Mouse (Mus musculus) kidney, embryonic 14.5 days (tissue): ENCODE data around the gene 4930522H14Rik. TPM values are rescaled to one million over a fixed set of nuclear protein-coding genes. Genes with fewer than 3 reads are reported as not detected.

Experiments
- ATAC-seq: fragments of 200-750 bp; cut with Nextera tagmentation; 2 replicates; pipeline ENCODE4 v1.8.0; 2017; ENCODE audit warnings: moderate number of reproducible peaks, mild to moderate bottlenecking, moderate TSS enrichment, moderate library complexity; ENCODE audit not compliant: low FRiP score, low TSS enrichment
- H3K27ac ChIP-seq: fragments of 300-500 bp; sonication (generic); 2 replicates; pipeline ENCODE4 v1.5.1; 2014; ENCODE audit warnings: low read depth, mild to moderate bottlenecking, low read length, moderate library complexity, mixed read lengths
- H3K27me3 ChIP-seq: fragments of 300-500 bp; sonication (generic); 2 replicates; pipeline ENCODE4 v1.6.1; 2014; ENCODE audit warnings: mild to moderate bottlenecking, low read length; ENCODE audit not compliant: control insufficient read depth, insufficient read depth
- H3K36me3 ChIP-seq: fragments of 300-500 bp; sonication (generic); 2 replicates; pipeline ENCODE4 v1.6.1; 2014; ENCODE audit warnings: low read length, mixed read lengths; ENCODE audit not compliant: control insufficient read depth, insufficient read depth
- H3K4me1 ChIP-seq: fragments of 300-500 bp; sonication (generic); 2 replicates; pipeline ENCODE4 v1.6.1; 2014; ENCODE audit warnings: low read length, mixed read lengths; ENCODE audit not compliant: control insufficient read depth, insufficient read depth
- H3K4me2 ChIP-seq: fragments of 300-500 bp; sonication (generic); replicated peaks from 2 replicates; pipeline ENCODE4 v1.6.1; 2014; ENCODE audit warnings: low read depth, mild to moderate bottlenecking, low read length
- H3K4me3 ChIP-seq: fragments of 300-500 bp; sonication (generic); 2 replicates; pipeline ENCODE4 v1.5.1; 2014; ENCODE audit warnings: mild to moderate bottlenecking, low read length
- H3K9ac ChIP-seq: fragments of 300-500 bp; sonication (generic); 2 replicates; pipeline ENCODE4 v1.6.1; 2014; ENCODE audit warnings: low read depth, mild to moderate bottlenecking, low read length, moderate library complexity
- H3K9me3 ChIP-seq: fragments of 300-500 bp; sonication (generic); 2 replicates; pipeline ENCODE4 v1.6.1; 2016; ENCODE audit warnings: low read length; ENCODE audit not compliant: control insufficient read depth
- WGBS: fragments of 180-500 bp; shearing (Covaris S2); extraction: QIAGEN DNeasy Blood & Tissue Kit; methylation state at CpG from one replicate; pipeline ENCODE4 v1.1.7; 2014; 5-methylcytosine and 5-hydroxymethylcytosine counted together
- polyA plus RNA-seq: library from polyadenylated mRNA; unstranded; fragments of >200 nt; fragmentation: Nextera tagmentation; extraction: Ambion mirVana; gene quantifications from 2 replicates; pipeline ENCODE4 v1.2.1, GENCODE M21; 2014

The 4930522H14Rik gene
- polyA plus RNA-seq = not detected in 2 replicates

DNA sequence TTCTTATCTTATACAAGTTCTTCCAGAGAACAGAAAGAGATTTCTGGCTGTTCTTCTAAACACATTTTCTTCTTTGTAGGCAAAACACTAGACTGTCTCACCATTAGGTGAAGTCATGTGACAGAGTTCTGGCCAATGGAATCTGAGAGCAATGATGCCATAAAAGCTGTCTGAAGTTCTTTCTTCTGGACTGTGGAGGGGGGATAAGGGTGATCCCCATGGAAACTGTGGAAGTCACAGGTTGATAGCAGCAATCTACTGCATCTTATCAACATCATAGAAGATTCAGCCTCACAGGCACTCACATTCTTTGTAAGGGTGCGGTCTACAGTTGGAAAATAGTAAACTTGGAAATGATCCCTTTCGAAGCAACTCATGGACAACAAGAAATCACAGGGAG lies at the start of gene 4930522H14Rik:
TSS of gene 4930522H14Rik (minus strand) at position 187 of the 400 bp plus-strand sequence.
- H3K4me2 ChIP-seq = no peak within 1 kb of the TSS
- no peak within 1 kb of the TSS for H3K9ac ChIP-seq
- 94% methylated on average over 2 of the region's 2 CpGs for WGBS
- no peak within 1 kb of the TSS for H3K27ac ChIP-seq
- no peak within 1 kb of the TSS for H3K4me3 ChIP-seq
- no peaks in the 10 kb centered on the region for H3K9me3 ChIP-seq
- ATAC-seq = no peak
- H3K27me3 ChIP-seq = no peaks in the 10 kb centered on the region
- H3K36me3 ChIP-seq = no peaks in the 10 kb centered on the region
- no peaks in the 10 kb centered on the region for H3K4me1 ChIP-seq

DNA sequence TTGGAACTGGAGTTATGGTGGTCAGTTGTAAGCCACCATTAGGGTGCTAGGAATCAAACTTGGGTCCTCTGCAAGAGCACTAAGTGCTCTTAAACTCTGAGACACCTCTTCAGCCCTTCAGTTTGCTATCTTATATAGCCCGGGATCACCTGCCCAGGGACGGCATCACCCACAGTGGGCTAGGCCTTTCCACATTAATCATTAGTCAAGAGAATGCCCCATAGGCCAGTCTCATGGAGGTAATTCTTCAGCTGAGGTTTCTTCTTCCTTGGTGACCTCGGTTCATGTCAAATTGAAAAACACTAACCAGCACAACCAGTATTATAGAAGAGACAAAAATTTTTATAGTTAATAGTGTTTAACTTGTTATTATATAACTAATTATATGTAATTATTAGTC lies 47.3 kb upstream of the 4930522H14Rik start:
- no peak for ATAC-seq
- no peaks in the 10 kb centered on the region for H3K4me1 ChIP-seq
- 89% methylated on average over 3 of the region's 3 CpGs for WGBS
- no peaks in the 10 kb centered on the region for H3K36me3 ChIP-seq
- no peak overlapping the region for H3K4me3 ChIP-seq
- no peak overlapping the region for H3K27ac ChIP-seq
- no peaks in the 10 kb centered on the region for H3K27me3 ChIP-seq
- H3K9me3 ChIP-seq = no peaks in the 10 kb centered on the region
- H3K9ac ChIP-seq = no peak overlapping the region
- H3K4me2 ChIP-seq = no peak overlapping the region

DNA sequence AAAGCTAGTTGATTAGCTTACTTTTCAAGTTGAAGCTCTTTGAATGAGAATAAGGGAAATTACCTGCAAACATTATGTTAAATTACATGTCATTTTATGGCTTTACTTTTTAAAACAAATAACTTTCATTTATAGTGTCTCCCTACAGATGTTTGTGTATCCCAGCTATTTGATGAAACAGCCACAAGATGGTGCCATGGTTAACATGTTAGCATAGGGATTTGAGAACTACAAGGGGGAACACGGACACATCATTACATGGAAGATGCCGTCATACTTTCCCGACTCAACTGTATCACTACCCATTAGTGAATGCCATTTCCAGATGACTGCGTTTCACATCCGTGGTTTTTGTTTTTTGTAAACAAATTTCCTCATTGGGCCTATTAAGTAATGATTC lies 45.8 kb upstream of the 4930522H14Rik start:
- no peak overlapping the region for H3K4me2 ChIP-seq
- no peaks in the 10 kb centered on the region for H3K36me3 ChIP-seq
- H3K9ac ChIP-seq = no peak overlapping the region
- no peak for ATAC-seq
- no peaks in the 10 kb centered on the region for H3K9me3 ChIP-seq
- no peak overlapping the region for H3K27ac ChIP-seq
- H3K4me3 ChIP-seq = no peak overlapping the region
- WGBS = 79% methylated on average over 5 of the region's 5 CpGs
- H3K4me1 ChIP-seq = no peaks in the 10 kb centered on the region
- no peaks in the 10 kb centered on the region for H3K27me3 ChIP-seq

DNA sequence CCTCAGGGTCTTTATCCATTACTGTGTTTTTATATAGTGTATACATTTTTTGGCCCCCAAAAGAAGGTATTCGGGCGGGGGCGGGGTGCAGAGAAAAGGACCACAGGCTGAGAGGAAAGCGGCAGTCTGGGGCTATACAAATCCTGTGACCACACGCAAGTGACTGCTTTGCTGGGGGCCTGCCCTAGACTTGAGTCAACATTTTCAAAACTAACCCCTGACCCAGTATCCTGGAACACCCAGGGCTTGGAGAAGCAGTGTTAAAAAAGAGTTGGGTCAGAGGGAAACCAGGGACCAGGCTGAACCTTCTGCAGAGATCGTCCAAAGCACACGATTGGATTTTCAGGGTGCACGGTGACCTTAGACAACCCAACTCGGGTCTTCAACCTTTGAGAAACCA lies 43.7 kb upstream of the 4930522H14Rik start:
- Histone ChIP-seq H3K4me2 (no peak overlapping the region), H3K9me3 (no peaks in the 10 kb centered on the region), H3K4me3 (no peak overlapping the region), H3K27ac (no peak overlapping the region), H3K36me3 (no peaks in the 10 kb centered on the region), H3K9ac (no peak overlapping the region), H3K27me3 (no peaks in the 10 kb centered on the region), H3K4me1 (no peaks in the 10 kb centered on the region)
- 82% methylated on average over 9 of the region's 9 CpGs for WGBS
- no peak for ATAC-seq

DNA sequence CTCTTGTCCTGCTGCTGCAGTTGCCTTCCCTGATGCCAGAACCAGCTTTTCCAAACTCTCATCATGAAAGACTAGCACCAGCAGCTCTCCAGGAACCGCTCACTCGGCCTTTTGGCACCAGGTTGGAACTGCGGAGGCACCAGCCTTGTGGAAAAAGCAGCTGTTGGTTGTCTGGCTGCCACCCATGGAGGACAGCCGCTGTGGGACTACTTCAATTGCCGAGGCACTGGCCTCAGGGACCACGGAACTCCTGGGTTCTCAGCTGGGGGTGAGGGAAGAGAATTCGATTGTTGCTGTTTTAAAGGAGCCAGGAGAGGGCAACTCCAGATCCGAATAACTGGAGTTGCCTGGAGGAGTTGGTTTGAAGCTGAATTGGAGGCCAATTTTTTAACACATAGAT lies 43.2 kb upstream of the 4930522H14Rik start:
- Histone ChIP-seq H3K4me1 (no peaks in the 10 kb centered on the region), H3K27ac (no peak overlapping the region), H3K4me3 (no peak overlapping the region), H3K9me3 (no peaks in the 10 kb centered on the region), H3K27me3 (no peaks in the 10 kb centered on the region), H3K4me2 (no peak overlapping the region), H3K9ac (no peak overlapping the region), H3K36me3 (no peaks in the 10 kb centered on the region)
- ATAC-seq = no peak
- whole genome bisulfite sequencing = 58% methylated on average over 8 of the region's 8 CpGs

DNA sequence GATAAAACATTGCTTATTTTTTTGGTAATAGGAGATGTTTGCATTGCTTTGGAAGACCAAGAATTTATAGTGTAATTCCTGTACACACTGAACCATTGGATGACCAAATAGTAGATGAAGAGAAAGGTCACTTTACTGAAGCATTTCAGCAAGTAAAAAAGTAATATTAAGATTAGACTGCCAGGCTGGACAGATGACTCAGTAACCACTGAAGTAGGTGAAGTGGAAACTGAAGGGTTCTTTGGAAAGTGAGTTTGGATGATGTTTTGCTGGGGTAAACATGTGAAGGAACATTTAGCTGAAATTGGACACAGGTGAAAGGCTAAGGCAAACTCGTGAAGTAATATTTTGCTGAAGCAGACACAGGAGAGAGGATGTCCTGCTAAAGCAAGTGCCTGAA lies 41.5 kb upstream of the 4930522H14Rik start:
- Histone ChIP-seq H3K27me3 (no peaks in the 10 kb centered on the region), H3K9ac (no peak overlapping the region), H3K4me3 (no peak overlapping the region), H3K9me3 (no peaks in the 10 kb centered on the region), H3K4me1 (no peaks in the 10 kb centered on the region), H3K27ac (no peak overlapping the region), H3K36me3 (no peaks in the 10 kb centered on the region), H3K4me2 (no peak overlapping the region)
- ATAC-seq = no peak
- 93% methylated on average over 1 of the region's 1 CpGs for WGBS

DNA sequence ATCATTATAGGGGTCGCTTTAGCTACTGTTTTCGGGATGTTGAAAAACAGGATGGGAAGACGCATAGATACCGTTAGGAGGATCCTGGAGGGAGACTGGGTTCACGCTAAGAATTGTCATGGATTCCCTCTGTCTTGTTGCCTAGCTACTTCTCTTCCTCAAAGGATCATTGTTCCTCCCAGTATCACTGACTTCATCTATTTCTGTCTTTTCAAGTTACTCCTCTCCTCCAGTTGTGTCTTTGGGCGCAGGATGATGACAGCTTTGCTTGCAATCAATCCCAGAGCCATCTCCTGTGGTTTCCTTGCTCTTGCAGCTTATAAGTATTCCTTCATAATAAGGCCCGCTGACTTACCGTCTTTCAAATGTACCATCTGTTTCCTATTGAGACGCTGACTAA lies 38.3 kb upstream of the 4930522H14Rik start:
- Histone ChIP-seq H3K9me3 (no peaks in the 10 kb centered on the region), H3K27me3 (no peaks in the 10 kb centered on the region), H3K4me3 (no peak overlapping the region), H3K27ac (no peak overlapping the region), H3K36me3 (no peaks in the 10 kb centered on the region), H3K4me1 (no peaks in the 10 kb centered on the region), H3K9ac (no peak overlapping the region), H3K4me2 (no peak overlapping the region)
- WGBS = 86% methylated on average over 9 of the region's 9 CpGs
- ATAC-seq = no peak

DNA sequence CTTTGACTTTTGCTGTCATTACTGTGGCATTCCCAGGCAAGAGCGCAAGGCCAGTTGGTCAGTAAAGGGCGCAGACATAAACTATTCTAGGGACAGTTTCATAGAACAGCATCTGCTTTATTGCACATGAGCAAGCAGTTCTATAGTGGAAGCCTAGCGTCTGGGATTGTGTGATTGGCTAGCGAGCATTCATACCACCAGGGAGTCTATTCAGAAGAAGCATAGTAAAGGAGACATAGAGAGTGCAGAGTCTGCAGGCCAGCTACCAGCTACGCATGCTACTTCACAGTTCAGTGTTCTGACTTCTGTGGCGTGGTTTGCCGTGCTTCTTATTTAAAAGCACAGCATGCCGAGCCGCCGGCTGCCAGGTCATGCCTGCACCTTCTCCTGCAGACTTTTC lies 37.9 kb upstream of the 4930522H14Rik start:
- no peak for ATAC-seq
- Histone ChIP-seq H3K4me2 (no peak overlapping the region), H3K27ac (no peak overlapping the region), H3K4me3 (no peak overlapping the region), H3K36me3 (no peaks in the 10 kb centered on the region), H3K4me1 (no peaks in the 10 kb centered on the region), H3K27me3 (no peaks in the 10 kb centered on the region), H3K9me3 (no peaks in the 10 kb centered on the region), H3K9ac (no peak overlapping the region)
- WGBS = 75% methylated on average over 10 of the region's 10 CpGs

DNA sequence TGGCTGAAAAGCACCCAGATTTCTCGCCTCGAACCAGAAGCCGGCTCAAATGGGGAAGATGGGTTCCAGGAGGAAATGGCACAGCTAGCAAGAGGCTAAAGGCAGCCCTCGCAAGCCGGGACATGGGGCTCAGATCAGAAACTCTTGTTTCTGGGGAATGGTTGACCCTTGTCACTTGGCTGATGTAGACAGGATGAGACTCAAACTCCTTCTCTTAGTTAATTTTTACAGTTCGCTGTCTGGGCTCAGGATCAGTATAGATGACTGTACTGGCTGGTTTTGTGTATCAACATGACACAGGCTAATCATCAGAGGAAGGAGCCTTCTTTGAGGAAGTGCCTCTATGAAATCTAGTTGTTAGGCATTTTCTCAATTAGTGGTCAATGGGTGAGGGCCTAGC lies 33.6 kb upstream of the 4930522H14Rik start:
- no peak overlapping the region for H3K4me3 ChIP-seq
- H3K4me1 ChIP-seq = no peaks in the 10 kb centered on the region
- H3K9ac ChIP-seq = no peak overlapping the region
- H3K27me3 ChIP-seq = no peaks in the 10 kb centered on the region
- no peaks in the 10 kb centered on the region for H3K36me3 ChIP-seq
- WGBS = 92% methylated on average over 6 of the region's 6 CpGs
- ATAC-seq = no peak
- no peak overlapping the region for H3K27ac ChIP-seq
- no peak overlapping the region for H3K4me2 ChIP-seq
- H3K9me3 ChIP-seq = no peaks in the 10 kb centered on the region
